Mouse (Mus musculus): ENCODE data around the gene Mrm2. TPM values are rescaled to one million over a fixed set of nuclear protein-coding genes. Genes with fewer than 3 reads are reported as not detected.

The Mrm2 gene
- total and polyA plus RNA-seq, 3 experiments, result 11.2 to 14.6 (median 13.6) TPM

GRCm38 (mm10) chr5:140364415-140364814 lies 32.7 kb upstream of the Mrm2 start:
- no peak overlapping the region for H3K4me2 ChIP-seq (ENCODE audit: insufficient read depth, low read depth, poor library complexity, severe bottlenecking)
- DNase-seq (ENCODE audit: extremely low read depth), result no peak
- H3K9ac ChIP-seq (ENCODE audit: insufficient read depth, low read depth), result no peak overlapping the region
- peaks cover 14% of the 10 kb centered on the region for H3K9me3 ChIP-seq (replicated peaks; ENCODE audit: low read length)
- H3K27me3 ChIP-seq (replicated peaks), result no peaks in the 10 kb centered on the region
- 0 out of 2 replicates have a peak, but pooled peaks cover 2% of the 10 kb centered on the region for H3K79me2 ChIP-seq (replicated peaks; ENCODE audit: control insufficient read depth, extremely low read depth, insufficient read depth, poor library complexity, severe bottlenecking)
- H3K27ac ChIP-seq (ENCODE audit: insufficient read depth, low read depth), result no peak overlapping the region
- TF ChIP-seq BHLHE40 (IDR thresholded peaks at IDR 0.05; ENCODE audit: low read depth, low read length) (no peak), E2F4 (IDR thresholded peaks at IDR 0.05; ENCODE audit: insufficient replicate concordance, low read depth, low read length) (no peak), MYC (IDR thresholded peaks at IDR 0.05; ENCODE audit: low read depth, low read length) (no peak)
- peaks cover 0 to 19% of the 10 kb centered on the region in 2 experiments; a peak in 1 of 4 replicates for H3K4me1 ChIP-seq (ENCODE audit: control insufficient read depth in 1 of 2, insufficient read depth in 2 of 2)
- H3K4me3 ChIP-seq (replicated peaks in 1 of 3; ENCODE audit: low read depth in 2 of 3, low read length in 2 of 3, poor library complexity in 1 of 3), result no peak overlapping the region
- dilution Hi-C loops (cut with MboI; ENCODE audit: extremely low pct_ligation_motif_present, extremely low pct_unique_long_range_greater_than_20kb, low sequenced_read_pairs) (no loop called here), in situ Hi-C loops (cut with MboI; ENCODE audit: low pct_ligation_motif_present, low pct_unique_long_range_greater_than_20kb, low sequenced_read_pairs) (no loop called here)
- H3K36me3 ChIP-seq (replicated peaks in 1 of 2; ENCODE audit: control insufficient read depth in 1 of 2, insufficient read depth in 1 of 2, low read length in 1 of 2), result peaks cover 6 to 73% of the 10 kb centered on the region in 2 experiments

- in situ Hi-C loops (cut with MboI; ENCODE audit: low pct_ligation_motif_present, low pct_unique_long_range_greater_than_20kb, low sequenced_read_pairs), result no loop called here
- peaks cover 25 to 80% of the 10 kb centered on the region in 2 experiments for H3K36me3 ChIP-seq (replicated peaks in 1 of 2; ENCODE audit: control insufficient read depth in 1 of 2, insufficient read depth in 1 of 2, low read length in 1 of 2)
These were observed 28.4 kb upstream of the Mrm2 start for GRCm38 (mm10) chr5:140359930-140360674.

GRCm38 (mm10) chr5:140357466-140357865 lies 25.8 kb upstream of the Mrm2 start:
- TF ChIP-seq ZC3H11A (IDR thresholded peaks at IDR 0.05; ENCODE audit: low read depth, low read length), result no peak
- no peak for TF ChIP-seq TBP (conservative IDR thresholded peaks at IDR 0.05; ENCODE audit: low read depth, low read length)
- Histone ChIP-seq H3K27ac (ENCODE audit: insufficient read depth, low read depth) (no peak overlapping the region), H3K36me3 (replicated peaks in 1 of 2; ENCODE audit: control insufficient read depth in 1 of 2, insufficient read depth in 1 of 2, low read length in 1 of 2) (peaks cover 50 to 90% of the 10 kb centered on the region in 2 experiments), H3K4me1 (ENCODE audit: control insufficient read depth in 1 of 2, insufficient read depth in 2 of 2) (peaks cover 3 to 34% of the 10 kb centered on the region in 2 experiments; a peak in 3 of 4 replicates), H3K79me2 (replicated peaks; ENCODE audit: control insufficient read depth, extremely low read depth, insufficient read depth, poor library complexity, severe bottlenecking) (no peaks in the 10 kb centered on the region), H3K9me3 (replicated peaks; ENCODE audit: low read length) (peaks cover 10% of the 10 kb centered on the region), H3K4me3 (replicated peaks in 1 of 3; ENCODE audit: low read depth in 2 of 3, low read length in 2 of 3, poor library complexity in 1 of 3) (no peak overlapping the region), H3K27me3 (replicated peaks) (no peaks in the 10 kb centered on the region), H3K9ac (ENCODE audit: insufficient read depth, low read depth) (no peak overlapping the region), H3K4me2 (ENCODE audit: insufficient read depth, low read depth, poor library complexity, severe bottlenecking) (no peak overlapping the region)
- in situ Hi-C loops (cut with MboI; ENCODE audit: low pct_ligation_motif_present, low pct_unique_long_range_greater_than_20kb, low sequenced_read_pairs) (no loop called here), dilution Hi-C loops (cut with MboI; ENCODE audit: extremely low pct_ligation_motif_present, extremely low pct_unique_long_range_greater_than_20kb, low sequenced_read_pairs) (no loop called here)
- no peak for DNase-seq (ENCODE audit: extremely low read depth)

More at GRCm38 (mm10) chr5:140359930-140360674, 28.4 kb upstream of the Mrm2 start:
- H3K79me2 ChIP-seq (replicated peaks; ENCODE audit: control insufficient read depth, extremely low read depth, insufficient read depth, poor library complexity, severe bottlenecking), result no peaks in the 10 kb centered on the region
- no peak overlapping the region for H3K4me3 ChIP-seq (replicated peaks in 1 of 3; ENCODE audit: low read depth in 2 of 3, low read length in 2 of 3, poor library complexity in 1 of 3)
- peaks cover 7% of the 10 kb centered on the region for H3K9me3 ChIP-seq (replicated peaks; ENCODE audit: low read length)
- H3K27me3 ChIP-seq (replicated peaks), result no peaks in the 10 kb centered on the region
- H3K27ac ChIP-seq (ENCODE audit: insufficient read depth, low read depth), result no peak overlapping the region
- dilution Hi-C loops (cut with MboI; ENCODE audit: extremely low pct_ligation_motif_present, extremely low pct_unique_long_range_greater_than_20kb, low sequenced_read_pairs), result no loop called here
- H3K4me1 ChIP-seq (ENCODE audit: control insufficient read depth in 1 of 2, insufficient read depth in 2 of 2), result peaks cover 1 to 18% of the 10 kb centered on the region in 2 experiments; a peak in 3 of 4 replicates
- DNase-seq (ENCODE audit: extremely low read depth), result no peak
- no peak for TF ChIP-seq MEF2A (IDR thresholded peaks at IDR 0.05; ENCODE audit: borderline replicate concordance, low read depth, low read length)
- TF ChIP-seq GABPA (IDR thresholded peaks at IDR 0.05; ENCODE audit: insufficient replicate concordance, low read depth, low read length), result no peak
- TF ChIP-seq RAD21 (IDR thresholded peaks at IDR 0.05; ENCODE audit: low read depth, low read length), result no peak
- TF ChIP-seq JUND (conservative IDR thresholded peaks at IDR 0.05; ENCODE audit: low read depth, low read length), result no peak
- TF ChIP-seq ZMIZ1 (IDR thresholded peaks at IDR 0.05; ENCODE audit: low read depth, low read length), result no peak
- no peak for TF ChIP-seq CTCF (conservative IDR thresholded peaks at IDR 0.05 in 1 of 2, IDR thresholded peaks at IDR 0.05 in 1 of 2; ENCODE audit: low read depth in 2 of 2, low read length in 2 of 2)
- TF ChIP-seq TCF12 (IDR thresholded peaks at IDR 0.05; ENCODE audit: low read depth, low read length), result no peak
- TF ChIP-seq SIN3A (IDR thresholded peaks at IDR 0.05; ENCODE audit: low read length), result no peak
- TF ChIP-seq MAX (IDR thresholded peaks at IDR 0.05; ENCODE audit: low read length), result no peak
- H3K9ac ChIP-seq (ENCODE audit: insufficient read depth, low read depth), result no peak overlapping the region
- H3K4me2 ChIP-seq (ENCODE audit: insufficient read depth, low read depth, poor library complexity, severe bottlenecking), result no peak overlapping the region
